Mouse (Mus musculus) C2C12 (cell line): ENCODE measurements around the gene Trmt13. TPM values are rescaled to one million over a fixed set of nuclear protein-coding genes. Genes with fewer than 3 reads are reported as not detected.

Source experiments
- H3K27me3 ChIP-seq: one replicate; pipeline ENCODE4 v1.6.1; 2011; ENCODE audit not compliant: control insufficient read depth, insufficient read depth, insufficient read length
- H3K36me3 ChIP-seq: one replicate; pipeline ENCODE4 v1.6.1; 2011; ENCODE audit not compliant: control insufficient read depth, insufficient read depth
- H3K4me3 ChIP-seq: one replicate; pipeline ENCODE4 v1.5.1; 2011; ENCODE audit warnings: mild to moderate bottlenecking, control low read depth; ENCODE audit not compliant: poor library complexity, insufficient read depth, severe bottlenecking
- H3K79me2 ChIP-seq: one replicate; pipeline ENCODE4 v1.6.1; 2011; ENCODE audit not compliant: control insufficient read depth, insufficient read depth
- H3K79me3 ChIP-seq: one replicate; pipeline ENCODE4 v1.6.1; 2011; ENCODE audit warnings: low read depth, control low read depth
- H3ac ChIP-seq: one replicate; pipeline ENCODE3; 2011; ENCODE audit warnings: low read depth; ENCODE audit not compliant: control insufficient read depth, insufficient read length
- CEBPB ChIP-seq: IDR thresholded peaks from one replicate; pipeline ENCODE4 v1.6.1; 2011; ENCODE audit warnings: low read depth, mild to moderate bottlenecking, control low read depth, moderate library complexity
- CTCF ChIP-seq: IDR thresholded peaks from one replicate; pipeline ENCODE4 v1.5.1; 2011; ENCODE audit not compliant: control insufficient read depth, insufficient read depth, insufficient read length
- FOSL1 ChIP-seq: IDR thresholded peaks from one replicate; pipeline ENCODE4 v1.8.0; 2011; ENCODE audit warnings: mild to moderate bottlenecking, low read length; ENCODE audit not compliant: poor library complexity, insufficient read depth, severe bottlenecking
- MAX ChIP-seq: IDR thresholded peaks from one replicate; pipeline ENCODE4 v1.6.1; 2011; ENCODE audit warnings: mild to moderate bottlenecking, control low read depth
- MYOD1 ChIP-seq: IDR thresholded peaks from one replicate; pipeline ENCODE4 v1.6.1; 2011; ENCODE audit warnings: low read depth; ENCODE audit not compliant: control insufficient read depth, insufficient read length
- MYOG ChIP-seq: IDR thresholded peaks from one replicate; pipeline ENCODE4 v1.6.1; 2011; ENCODE audit not compliant: control insufficient read depth, insufficient read length; ENCODE audit errors: extremely low read depth
- USF1 ChIP-seq: IDR thresholded peaks from one replicate; pipeline ENCODE4 v1.6.1; 2011; ENCODE audit warnings: low read depth, mild to moderate bottlenecking, control low read depth, moderate library complexity
- polyA plus RNA-seq: library from polyadenylated mRNA; unstranded; fragments of >200 nt; fragmentation: generic; extraction: Trizol; gene quantifications from one replicate; pipeline ENCODE4 v1.2.1, GENCODE M21; 2012; ENCODE audit warnings: missing spikeins

Gene Trmt13
- polyA plus RNA-seq, 1 experiment: 3.5 TPM

GRCm38 (mm10) chr3:116599705-116600104 is 14.7 kb downstream of the Trmt13 start:
- Histone ChIP-seq H3K4me3 (no peak overlapping the region), H3K27me3 (no peaks in the 10 kb centered on the region), H3K79me2 (peaks cover 69% of the 10 kb centered on the region), H3K36me3 (peaks cover 8% of the 10 kb centered on the region), H3K79me3 (peaks cover 40% of the 10 kb centered on the region), H3ac (no peak overlapping the region)
- no peak for TF ChIP-seq FOSL1
- no peak for TF ChIP-seq CTCF
- no peak for TF ChIP-seq USF1
- no peak for TF ChIP-seq MYOG
- TF ChIP-seq MAX: no peak
- TF ChIP-seq MYOD1: no peak
- TF ChIP-seq CEBPB: no peak

- Histone ChIP-seq H3K4me3 (peak overlapping the region; percentile 90), H3K79me2 (peaks cover 69% of the 10 kb centered on the region), H3K79me3 (peaks cover 51% of the 10 kb centered on the region), H3K27me3 (no peaks in the 10 kb centered on the region), H3ac (peak overlapping the region; percentile 88), H3K36me3 (peaks cover 18% of the 10 kb centered on the region)
- TF ChIP-seq CEBPB: no peak
- no peak for TF ChIP-seq CTCF
- no peak for TF ChIP-seq MYOD1
- no peak for TF ChIP-seq FOSL1
- no peak for TF ChIP-seq USF1
- no peak for TF ChIP-seq MAX
- no peak for TF ChIP-seq MYOG
Measured at GRCm38 (mm10) chr3:116595603-116595991, 18.8 kb downstream of the Trmt13 start.

- H3K4me3 ChIP-seq: peak within 1 kb of the TSS; percentile 90
- peaks cover 24% of the 10 kb centered on the region for H3K36me3 ChIP-seq
- peak within 1 kb of the TSS; percentile 88 for H3ac ChIP-seq
- TF ChIP-seq MAX (peak; percentile 51), FOSL1 (no peak)
- H3K79me3 ChIP-seq: peaks cover 51% of the 10 kb centered on the region
- H3K79me2 ChIP-seq: peaks cover 69% of the 10 kb centered on the region
- H3K27me3 ChIP-seq: no peaks in the 10 kb centered on the region
Measured at GRCm38 (mm10) chr3:116594728-116595602, 19.4 kb downstream of the Trmt13 start, which contains the start of gene Sass6. Sass6 (plus strand) TSS chr3:116594982.

GRCm38 (mm10) chr3:116594076-116594727 is 20.2 kb downstream of the Trmt13 start:
- Histone ChIP-seq H3K79me3 (peaks cover 50% of the 10 kb centered on the region), H3ac (peak overlapping the region; percentile 55), H3K79me2 (peaks cover 68% of the 10 kb centered on the region), H3K36me3 (peaks cover 31% of the 10 kb centered on the region), H3K4me3 (peak overlapping the region; percentile 90), H3K27me3 (no peaks in the 10 kb centered on the region)
- TF ChIP-seq MYOG (no peak), CEBPB (no peak), FOSL1 (no peak), USF1 (no peak), MAX (no peak), CTCF (no peak), MYOD1 (no peak)

- Histone ChIP-seq H3K4me3 (no peak overlapping the region), H3K27me3 (no peaks in the 10 kb centered on the region), H3ac (no peak overlapping the region), H3K79me2 (no peaks in the 10 kb centered on the region), H3K36me3 (peaks cover 54% of the 10 kb centered on the region), H3K79me3 (no peaks in the 10 kb centered on the region)
- TF ChIP-seq MYOG: no peak
- TF ChIP-seq CEBPB: no peak
- TF ChIP-seq MAX: no peak
- no peak for TF ChIP-seq MYOD1
- TF ChIP-seq CTCF: no peak
- no peak for TF ChIP-seq USF1
- no peak for TF ChIP-seq FOSL1
Measured at GRCm38 (mm10) chr3:116582201-116582600, 32.2 kb downstream of the Trmt13 start.
